Mouse (Mus musculus) spleen, adult 2 months (tissue): ENCODE measurements around the gene Itga9.

Source experiments
- CTCF ChIP-seq: fragments of 200-500 bp; IDR thresholded peaks from 2 replicates; pipeline ENCODE4 v1.5.1; 2011; ENCODE audit warnings: mild to moderate bottlenecking, inconsistent platforms; ENCODE audit not compliant: insufficient read depth, insufficient read length, insufficient replicate concordance; ENCODE audit errors: extremely low read depth
- POLR2A ChIP-seq: fragments of 200-500 bp; IDR thresholded peaks from 2 replicates; pipeline ENCODE4 v1.6.1; 2011; ENCODE audit warnings: low read depth, low read length, inconsistent platforms

DNA sequence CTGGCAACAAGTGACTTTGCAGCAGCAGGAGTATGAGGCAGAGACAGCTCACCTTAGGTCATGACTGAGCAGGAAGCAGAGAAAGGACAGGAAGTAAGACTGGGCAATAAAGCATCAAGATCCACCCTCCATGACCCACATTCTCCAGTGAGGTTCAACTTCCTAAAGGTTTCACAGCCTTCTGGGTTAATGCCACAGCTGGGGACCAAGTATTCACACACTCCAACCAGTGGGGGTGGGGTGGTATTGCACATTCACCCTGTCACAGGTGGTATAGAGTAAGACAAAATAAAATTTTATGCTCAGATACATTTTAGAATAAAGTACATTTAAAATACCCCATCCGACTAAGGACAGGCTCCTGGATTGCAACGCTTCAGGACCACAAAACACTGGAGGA lies 112.0 kb downstream of the Itga9 start:
- TF ChIP-seq CTCF (no peak), POLR2A (no peak)
